Mouse (Mus musculus) thymus, postnatal 4 days (tissue): ENCODE measurements around the gene Nsa2.
"Not testable (repeated sequence)": the region's sequence is repeated elsewhere in the genome, so short reads cannot be mapped to it uniquely, and the experiment has no call there.

Experiments
- DNase-seq: peaks from one replicate; pipeline ENCODE4 v3.0.0; 2021

Nsa2 gene

DNA sequence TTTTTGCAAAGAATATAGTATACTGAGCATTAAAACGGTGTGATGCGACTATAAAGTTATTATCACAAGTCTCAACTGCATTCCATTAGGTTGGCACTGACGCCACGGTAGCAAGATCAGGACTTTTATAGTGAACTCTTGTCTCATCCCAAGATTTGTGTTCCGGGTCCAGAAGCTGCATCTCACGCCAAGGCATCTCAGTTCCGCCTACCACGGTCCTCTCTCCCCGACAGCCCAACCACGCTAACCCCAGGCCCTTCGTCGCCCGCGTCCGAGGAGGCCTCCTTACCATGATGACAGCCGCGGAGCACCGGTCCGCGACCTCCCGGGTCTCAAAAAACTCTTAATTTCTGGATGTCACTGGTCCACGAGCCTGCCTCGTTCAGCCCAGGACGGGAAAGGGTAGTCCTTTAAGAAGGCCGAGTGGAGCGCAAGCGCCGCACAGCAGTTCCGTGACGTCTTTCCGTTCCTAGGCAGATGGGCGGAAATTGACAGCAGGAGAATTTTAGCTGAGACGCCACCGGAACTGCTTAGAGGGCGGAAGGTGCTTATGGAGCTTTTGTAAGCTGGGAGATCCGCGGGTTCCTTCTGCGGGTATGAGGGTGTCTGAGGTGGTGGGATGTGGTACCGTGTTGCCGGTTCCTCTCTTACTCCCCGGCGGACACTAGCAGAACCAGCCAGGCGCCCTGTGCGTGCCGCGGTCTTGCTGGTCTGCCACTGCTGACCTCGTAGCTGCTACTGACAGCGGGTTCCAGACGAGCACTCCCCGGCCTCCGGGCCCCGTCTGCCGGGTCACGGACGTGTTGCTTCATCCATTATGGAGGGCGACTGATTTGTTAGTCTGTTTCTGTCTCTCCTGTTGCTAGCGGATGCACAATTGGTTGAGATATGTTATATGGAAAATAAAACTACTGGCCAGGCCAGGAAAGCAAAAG lies at the start of gene Nsa2, which contains the start of gene Gfm2:
Gene Nsa2 (minus strand): TSS at position 472 of the 935 bp plus-strand sequence.
Gene Gfm2 (plus strand): TSS at position 472 of the 935 bp plus-strand sequence.
- peak; percentile 85 for DNase-seq

GRCm38 (mm10) chr13:97186346-97186745 lies 48.6 kb upstream of the Nsa2 start:
- no peak for DNase-seq

DNA sequence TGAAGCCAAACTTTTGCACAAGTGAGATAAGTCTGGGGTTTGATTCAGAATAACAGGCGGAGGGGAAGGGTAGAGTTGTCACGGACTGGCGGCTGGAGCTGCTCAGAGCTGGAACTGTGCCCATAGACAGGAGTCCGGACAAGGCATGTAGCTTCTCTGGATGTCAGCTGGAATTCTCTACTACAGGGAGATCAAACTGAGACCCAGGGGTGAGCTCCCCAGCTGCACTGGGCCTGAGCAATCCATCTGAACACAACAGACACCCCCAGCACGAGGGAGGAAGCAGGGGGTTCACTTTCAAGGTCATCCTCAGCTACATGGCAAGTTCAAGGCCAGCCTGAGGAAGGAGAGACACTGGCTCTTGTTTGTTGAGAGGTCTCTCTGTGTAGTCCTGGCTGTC lies 46.9 kb upstream of the Nsa2 start:
- no peak for DNase-seq

GRCm38 (mm10) chr13:97184168-97184567 lies 46.4 kb upstream of the Nsa2 start:
- DNase-seq: no peak

GRCm38 (mm10) chr13:97182821-97183220 lies 45.1 kb upstream of the Nsa2 start:
- DNase-seq: no peak

GRCm38 (mm10) chr13:97180113-97180828 lies 42.5 kb upstream of the Nsa2 start:
- DNase-seq: no peak

GRCm38 (mm10) chr13:97178943-97179342 lies 41.2 kb upstream of the Nsa2 start:
- DNase-seq: no peak

- DNase-seq: no peak
Observed at GRCm38 (mm10) chr13:97176731-97177130, 39.0 kb upstream of the Nsa2 start.

- DNase-seq: no peak
Observed at GRCm38 (mm10) chr13:97175520-97176264, 38.0 kb upstream of the Nsa2 start.

GRCm38 (mm10) chr13:97145834-97146233 lies 8.1 kb upstream of the Nsa2 start:
- peak; percentile 77 for DNase-seq

- DNase-seq: no peak
Observed at GRCm38 (mm10) chr13:97142321-97142720, 4.6 kb upstream of the Nsa2 start.

GRCm38 (mm10) chr13:97138404-97138931 lies 731 bp upstream of the Nsa2 start:
- DNase-seq: not testable (repeated sequence)

DNA sequence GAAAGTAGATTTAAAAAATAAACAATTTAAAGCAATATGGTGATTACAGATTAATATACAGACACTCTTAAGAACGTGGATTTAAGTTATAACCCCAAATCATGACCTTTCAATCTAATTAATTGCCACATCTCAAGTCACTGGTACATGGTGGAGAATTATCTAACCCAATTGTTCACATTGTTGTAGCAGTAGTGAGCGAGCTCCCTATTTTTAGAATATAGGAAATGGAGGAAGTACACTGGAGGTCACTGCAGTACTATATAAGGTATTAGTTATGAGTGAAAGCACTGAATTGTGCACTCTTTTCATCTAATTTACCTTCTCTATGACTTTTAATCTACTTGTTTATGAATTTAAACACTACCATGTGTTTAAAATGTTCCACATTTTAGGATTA lies 7.3 kb downstream of the Nsa2 start:
- not testable (repeated sequence) for DNase-seq

GRCm38 (mm10) chr13:97129654-97130053 lies 8.1 kb downstream of the Nsa2 start:
- not testable (repeated sequence) for DNase-seq

DNA sequence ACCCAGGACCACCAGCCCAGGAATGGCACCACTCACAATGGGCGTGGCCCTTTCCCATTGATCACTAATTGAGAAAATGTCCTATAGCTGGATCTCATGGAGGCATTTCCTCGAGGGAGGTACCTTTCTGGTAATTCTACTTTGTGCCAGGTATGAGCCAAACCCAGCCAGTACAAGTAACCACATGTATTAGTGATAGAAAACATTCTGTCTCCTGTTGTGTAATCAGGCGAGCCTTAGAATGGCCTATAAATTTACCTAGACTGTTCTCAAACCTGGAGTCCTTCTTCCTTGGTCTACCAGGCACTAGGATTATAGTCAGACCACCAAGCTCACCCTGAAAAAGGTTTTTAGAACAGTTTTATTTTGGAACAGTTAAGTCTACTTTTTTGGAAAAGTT lies 16.4 kb downstream of the Nsa2 start:
- DNase-seq: no peak

GRCm38 (mm10) chr13:97109046-97109445 lies 28.7 kb downstream of the Nsa2 start:
- DNase-seq: no peak

DNA sequence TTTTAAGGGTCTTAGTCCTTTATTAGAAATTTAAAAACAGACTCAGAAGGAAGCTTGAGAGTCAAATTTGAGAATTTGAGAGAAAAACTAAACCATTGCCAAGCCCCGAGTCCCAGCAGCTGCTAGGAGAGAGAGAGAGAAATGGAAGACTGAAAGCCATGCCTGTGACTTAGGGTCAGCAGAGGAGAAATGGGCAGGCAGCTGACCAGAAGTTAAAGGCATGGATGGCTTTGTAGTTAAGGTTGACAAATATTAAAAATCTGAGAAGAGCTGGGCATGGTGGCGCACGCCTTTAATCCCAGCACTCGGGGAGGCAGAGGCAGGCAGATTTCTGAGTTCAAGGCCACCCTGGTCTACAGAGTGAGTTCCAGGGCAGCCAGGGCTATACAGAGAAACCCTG lies 30.0 kb downstream of the Nsa2 start:
- not testable (repeated sequence) for DNase-seq

DNA sequence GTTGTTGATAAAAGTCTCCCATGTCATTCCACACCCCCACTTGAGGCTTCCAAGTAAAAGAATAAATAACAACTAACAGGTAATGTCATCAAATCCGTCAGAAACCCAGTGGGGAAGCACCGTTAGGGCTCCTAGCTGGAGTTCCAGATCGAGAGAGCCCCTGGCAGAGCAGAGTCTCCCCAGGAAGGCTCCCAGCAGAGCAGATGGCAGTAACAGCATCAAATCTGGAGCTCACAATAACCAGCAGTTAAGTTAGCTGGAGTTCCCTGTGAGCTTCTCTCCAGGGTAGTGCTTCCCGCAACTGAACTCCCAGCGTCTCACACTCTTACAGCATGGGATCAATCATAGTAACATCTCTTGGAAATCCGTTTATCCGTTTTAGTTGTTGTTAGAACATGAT lies 32.7 kb downstream of the Nsa2 start:
- no peak for DNase-seq

GRCm38 (mm10) chr13:97099187-97099852 lies 38.4 kb downstream of the Nsa2 start, which contains the start of gene Gm6169:
Gm6169 (minus strand) TSS chr13:97099237.
- DNase-seq: peak; percentile 45

- DNase-seq: no peak
Observed at GRCm38 (mm10) chr13:97095726-97096125, 42.0 kb downstream of the Nsa2 start.

GRCm38 (mm10) chr13:97088183-97088582 lies 49.6 kb downstream of the Nsa2 start:
- no peak for DNase-seq

GRCm38 (mm10) chr13:97087421-97087820 lies 50.3 kb downstream of the Nsa2 start:
- DNase-seq: no peak
